In genomic region chr6:106048878-106049277, GRCm38 (mm10) we compare ENCODE assay signal across 23 mouse cellular contexts.
DNase-seq lines count a peak whose midpoint lies in the region; ATAC-seq lines count a peak whose summit lies in the region.
"Had no signal": no experiment of that assay in that cellular context is flagged by ENCODE, and none has a peak within 500 bp of the region (broad histone marks: within the 10 kb centered on the region; RNA-seq: fewer than 3 reads in every experiment).

No protein-coding gene starts in this region.

- H3K9ac ChIP-seq in kidney, embryonic 16.5 days (replicated peaks; ENCODE audit: low read length): no peak overlapping the region
- H3K9ac ChIP-seq: forebrain, embryonic 13.5 days; hindbrain, embryonic 13.5 days had no signal

- no peaks in the 10 kb centered on the region for H3K27me3 ChIP-seq in kidney, embryonic 16.5 days (ENCODE audit: insufficient read depth, low read length)
- H3K27me3 ChIP-seq: forebrain, embryonic 13.5 days; hindbrain, embryonic 13.5 days had no signal

- no peaks in the 10 kb centered on the region for H3K4me1 ChIP-seq in kidney, embryonic 16.5 days (ENCODE audit: insufficient read depth, low read length)
- H3K4me1 ChIP-seq: forebrain, embryonic 10.5 days; forebrain, embryonic 13.5 days; hindbrain, embryonic 10.5 days; hindbrain, embryonic 13.5 days had no signal

- H3K9me3 ChIP-seq in kidney, embryonic 16.5 days (ENCODE audit: low read length): no peaks in the 10 kb centered on the region
- H3K9me3 ChIP-seq: forebrain, embryonic 10.5 days; forebrain, embryonic 13.5 days; hindbrain, embryonic 10.5 days; hindbrain, embryonic 13.5 days had no signal

- no peak overlapping the region for H3K4me2 ChIP-seq in kidney, embryonic 16.5 days (replicated peaks; ENCODE audit: low read depth, low read length)
- H3K4me2 ChIP-seq: forebrain, embryonic 13.5 days; heart, embryonic 11.5 days; hindbrain, embryonic 13.5 days had no signal

- H3K27ac ChIP-seq in kidney, embryonic 16.5 days (ENCODE audit: low read length): no peak overlapping the region
- H3K27ac ChIP-seq: forebrain, embryonic 10.5 days; forebrain, embryonic 13.5 days; heart, adult 2 months; hindbrain, embryonic 10.5 days; hindbrain, embryonic 13.5 days; hindbrain, postnatal 0 days had no signal

- 60% methylated on average over 2 of the region's 2 CpGs for WGBS in kidney, embryonic 16.5 days

- H3K36me3 ChIP-seq in kidney, embryonic 16.5 days (ENCODE audit: insufficient read depth, low read length): no peaks in the 10 kb centered on the region
- H3K36me3 ChIP-seq: forebrain, embryonic 10.5 days; hindbrain, embryonic 10.5 days; hindbrain, embryonic 13.5 days had no signal

- peak; percentile 22 to 35 for DNase-seq in kidney, adult 8-10 months
- no peak for DNase-seq in kidney, adult 18-20 months
- peak; percentile 6 for DNase-seq in kidney, postnatal 14 days
- DNase-seq in heart, postnatal 10 days: no peak
- DNase-seq in adrenal gland, postnatal 25 days: no peak
- DNase-seq: adrenal gland, adult 8-10 months; adrenal gland, postnatal 36 days; cerebellum, adult 18-20 months; cerebellum, adult 9-10 months; cerebellum, postnatal 14 days; gastrocnemius, postnatal 10 days; gastrocnemius, postnatal 36 days; heart, adult 2 months; heart, postnatal 36 days had no signal

- ATAC-seq in kidney, embryonic 16.5 days (ENCODE audit: low FRiP score, low TSS enrichment): peak; percentile 74
- ATAC-seq: activated CD4-positive, CD25-positive, alpha-beta regulatory T cell, adult 4 months; forebrain, embryonic 13.5 days; forebrain, embryonic 16.5 days; hindbrain, postnatal 0 days had no signal

- no peak overlapping the region for H3K4me3 ChIP-seq in kidney, embryonic 16.5 days (ENCODE audit: low read length)
- H3K4me3 ChIP-seq: forebrain, embryonic 10.5 days; forebrain, embryonic 13.5 days; heart, adult 2 months; hindbrain, embryonic 10.5 days; hindbrain, embryonic 13.5 days had no signal

- intact Hi-C loops in heart, postnatal 10 days (cut with DNase I): no loop called here

Comparison
In these comparisons a context has a peak if more than half of its experiments do, and no peak if none do; other contexts are left out.
1. DNase-seq: peak in kidney, adult 8-10 months (2 of 2) and kidney, postnatal 14 days (single experiment); none in kidney, adult 18-20 months (single experiment), heart, postnatal 10 days (0 of 2) and adrenal gland, postnatal 25 days (single experiment).